Mouse (Mus musculus) neural tube, embryonic 14.5 days (tissue): ENCODE results near the gene Pi4ka. TPM values are rescaled to one million over a fixed set of nuclear protein-coding genes. Genes with fewer than 3 reads are reported as not detected.

ENCODE experiments used
- ATAC-seq: fragments of 200-750 bp; cut with Nextera tagmentation; 2 replicates; pipeline ENCODE4 v1.8.0; 2017; ENCODE audit warnings: low read depth, mild to moderate bottlenecking, moderate TSS enrichment, moderate library complexity
- H3K27ac ChIP-seq: fragments of 300-500 bp; sonication (generic); 2 replicates; pipeline ENCODE4 v1.5.1; 2014; ENCODE audit warnings: low read depth, mild to moderate bottlenecking, control low read depth, low read length, moderate library complexity, mixed read lengths
- H3K27me3 ChIP-seq: fragments of 300-500 bp; sonication (generic); 2 replicates; pipeline ENCODE4 v1.6.1; 2014; ENCODE audit warnings: low read length; ENCODE audit not compliant: control insufficient read depth, insufficient read depth
- H3K36me3 ChIP-seq: fragments of 300-500 bp; sonication (generic); 2 replicates; pipeline ENCODE4 v1.6.1; 2014; ENCODE audit warnings: low read length, mixed read lengths; ENCODE audit not compliant: control insufficient read depth, insufficient read depth
- H3K4me1 ChIP-seq: fragments of 300-500 bp; sonication (generic); 2 replicates; pipeline ENCODE4 v1.6.1; 2014; ENCODE audit warnings: low read length; ENCODE audit not compliant: control insufficient read depth, insufficient read depth
- H3K4me2 ChIP-seq: fragments of 300-500 bp; sonication (generic); 2 replicates; pipeline ENCODE4 v1.6.1; 2014; ENCODE audit warnings: mild to moderate bottlenecking, low read depth, low read length, control low read depth
- H3K4me3 ChIP-seq: fragments of 300-500 bp; sonication (generic); 2 replicates; pipeline ENCODE4 v1.5.1; 2014; ENCODE audit warnings: low read depth, low read length, control low read depth, mixed read lengths
- H3K9ac ChIP-seq: fragments of 300-500 bp; sonication (generic); replicated peaks from 2 replicates; pipeline ENCODE4 v1.6.1; 2014; ENCODE audit warnings: low read depth, mild to moderate bottlenecking, control low read depth, low read length, mixed read lengths
- H3K9me3 ChIP-seq: fragments of 300-500 bp; sonication (generic); 2 replicates; pipeline ENCODE4 v1.6.1; 2016; ENCODE audit warnings: low read length; ENCODE audit not compliant: control insufficient read depth
- WGBS: fragments of 180-500 bp; shearing (Covaris S2); extraction: QIAGEN DNeasy Blood & Tissue Kit; methylation state at CpG from one replicate; pipeline ENCODE4 v1.1.7; 2014; 5-methylcytosine and 5-hydroxymethylcytosine counted together
- polyA plus RNA-seq: library from polyadenylated mRNA; unstranded; fragments of >200 nt; fragmentation: Nextera tagmentation; extraction: Ambion mirVana; gene quantifications from 2 replicates; pipeline ENCODE4 v1.2.1, GENCODE M21; 2014

Pi4ka gene
- polyA plus RNA-seq, 1 experiment from 2014 or later: 73.0 TPM

DNA sequence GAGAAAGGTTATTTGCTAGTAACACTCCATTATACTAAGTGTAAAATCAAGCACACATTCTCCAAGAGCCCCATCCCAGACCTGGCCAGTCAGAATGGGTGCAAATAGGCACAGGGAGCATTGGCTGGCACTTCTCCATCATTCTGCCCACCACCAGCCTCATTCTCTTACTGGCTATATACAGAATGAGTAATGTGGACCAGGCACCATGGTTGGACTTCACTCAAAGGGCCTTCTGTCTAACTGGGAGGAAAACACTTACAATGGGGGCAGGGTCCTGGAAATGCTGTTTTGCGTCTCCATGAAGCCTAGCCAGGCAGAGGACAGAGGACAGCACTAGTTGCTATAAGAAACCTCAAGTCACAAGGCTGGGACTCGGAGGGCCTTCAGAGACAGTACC lies 80.0 kb downstream of the Pi4ka start:
- Histone ChIP-seq H3K4me2 (no peak overlapping the region), H3K27me3 (no peaks in the 10 kb centered on the region), H3K4me3 (no peak overlapping the region), H3K36me3 (peaks cover 19% of the 10 kb centered on the region), H3K27ac (no peak overlapping the region), H3K9me3 (no peaks in the 10 kb centered on the region), H3K4me1 (no peaks in the 10 kb centered on the region), H3K9ac (no peak overlapping the region)
- ATAC-seq: no peak
- 89% methylated on average over 2 of the region's 2 CpGs for WGBS

DNA sequence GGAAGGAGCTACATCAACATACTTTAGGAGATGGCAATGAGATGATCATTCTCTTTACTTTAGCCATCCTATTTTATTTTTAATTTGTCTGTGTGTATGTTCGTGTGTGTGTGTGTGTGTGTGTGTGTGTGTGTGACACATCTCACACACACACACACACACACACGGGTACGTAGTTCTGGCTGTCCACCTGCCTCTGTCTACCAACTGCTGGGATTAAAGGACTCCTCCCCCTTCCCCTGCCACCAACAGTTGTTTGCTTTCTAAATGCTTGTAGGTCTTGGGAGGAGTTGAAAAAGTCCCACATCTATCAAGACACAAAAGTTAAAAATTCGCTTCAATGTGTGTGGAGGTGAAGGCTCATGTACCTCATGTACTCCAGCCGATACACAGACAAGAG lies 81.4 kb downstream of the Pi4ka start:
- peaks cover 19% of the 10 kb centered on the region for H3K36me3 ChIP-seq
- WGBS: 89% methylated on average over 5 of the region's 5 CpGs

DNA sequence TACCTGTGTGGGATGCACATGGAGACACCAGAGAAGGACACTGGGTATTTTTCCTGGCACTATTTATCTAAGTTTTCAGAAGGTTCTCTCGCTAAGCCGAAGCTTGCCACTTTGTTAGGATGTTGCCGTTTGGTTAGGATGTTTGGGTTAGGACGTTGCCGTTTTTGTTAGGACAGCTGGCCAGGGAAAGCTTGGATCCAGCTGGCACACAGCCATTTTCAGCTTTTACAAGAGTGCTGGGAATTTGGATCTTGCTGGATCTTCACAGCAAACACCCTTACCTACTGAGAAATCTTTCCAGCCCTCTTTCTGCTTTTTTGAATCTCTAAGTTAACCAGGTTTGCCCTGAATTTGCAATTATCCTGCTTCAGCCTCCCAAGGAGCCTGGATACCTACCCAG lies 84.6 kb downstream of the Pi4ka start:
- Histone ChIP-seq H3K4me1 (no peaks in the 10 kb centered on the region), H3K9ac (no peak overlapping the region), H3K27ac (no peak overlapping the region), H3K4me3 (no peak overlapping the region), H3K4me2 (no peak overlapping the region), H3K36me3 (peaks cover 35% of the 10 kb centered on the region), H3K9me3 (no peaks in the 10 kb centered on the region), H3K27me3 (no peaks in the 10 kb centered on the region)
- WGBS: 62% methylated on average over 5 of the region's 5 CpGs
- ATAC-seq: no peak

More for the DNA sequence above, 81.4 kb downstream of the Pi4ka start:
- Histone ChIP-seq H3K4me2 (no peak overlapping the region), H3K4me3 (no peak overlapping the region), H3K9me3 (no peaks in the 10 kb centered on the region), H3K9ac (no peak overlapping the region), H3K27me3 (no peaks in the 10 kb centered on the region), H3K27ac (no peak overlapping the region), H3K4me1 (no peaks in the 10 kb centered on the region)
- no peak for ATAC-seq

DNA sequence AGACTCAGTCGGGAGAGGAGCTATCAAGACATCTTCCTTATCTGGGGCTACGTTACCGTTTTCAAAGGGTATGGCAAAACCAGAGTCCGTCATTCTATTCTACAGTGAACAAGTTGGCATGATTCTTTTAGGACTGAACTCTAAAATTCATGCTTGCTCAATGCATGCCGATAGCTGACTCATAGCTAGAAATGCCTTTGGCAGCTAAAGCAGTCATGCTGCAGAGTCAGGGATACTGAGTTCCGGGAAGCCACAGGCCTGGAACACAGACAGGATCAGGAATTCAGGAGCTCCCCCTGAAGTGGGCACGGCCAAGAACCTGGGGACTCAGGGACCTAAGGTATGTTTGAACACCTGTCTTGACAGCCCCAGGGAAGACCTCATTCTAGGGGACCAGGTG lies 89.6 kb downstream of the Pi4ka start:
- no peak for ATAC-seq
- 94% methylated on average over 7 of the region's 7 CpGs for WGBS
- no peaks in the 10 kb centered on the region for H3K4me1 ChIP-seq
- no peak overlapping the region for H3K4me3 ChIP-seq
- H3K27ac ChIP-seq: no peak overlapping the region
- no peaks in the 10 kb centered on the region for H3K9me3 ChIP-seq
- no peaks in the 10 kb centered on the region for H3K27me3 ChIP-seq
- no peak overlapping the region for H3K9ac ChIP-seq
- H3K4me2 ChIP-seq: no peak overlapping the region
- peaks cover 57% of the 10 kb centered on the region for H3K36me3 ChIP-seq

DNA sequence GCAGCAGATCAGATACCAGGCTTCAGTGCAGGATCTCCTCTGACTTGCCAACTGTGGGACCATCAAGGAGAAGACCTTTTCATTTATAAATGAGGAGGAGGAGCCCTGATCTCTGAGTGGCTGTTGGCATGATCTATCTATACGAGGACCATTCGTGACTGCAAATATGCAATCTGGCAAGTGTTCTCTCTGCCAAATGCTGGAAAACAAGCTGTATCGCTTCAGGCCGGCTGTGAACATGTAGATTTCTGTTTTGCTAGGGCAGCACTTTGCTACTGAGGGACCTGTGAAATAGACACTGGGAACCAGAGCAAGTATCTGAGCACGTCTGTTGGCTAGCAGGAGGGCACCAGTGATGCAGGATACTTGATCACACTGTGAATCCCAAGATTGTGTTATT lies 93.6 kb downstream of the Pi4ka start:
- no peaks in the 10 kb centered on the region for H3K4me1 ChIP-seq
- H3K27me3 ChIP-seq: no peaks in the 10 kb centered on the region
- H3K4me2 ChIP-seq: no peak overlapping the region
- H3K36me3 ChIP-seq: peaks cover 70% of the 10 kb centered on the region
- H3K9ac ChIP-seq: no peak overlapping the region
- no peak for ATAC-seq
- no peaks in the 10 kb centered on the region for H3K9me3 ChIP-seq
- H3K27ac ChIP-seq: no peak overlapping the region
- no peak overlapping the region for H3K4me3 ChIP-seq
- 94% methylated on average over 5 of the region's 5 CpGs for WGBS

DNA sequence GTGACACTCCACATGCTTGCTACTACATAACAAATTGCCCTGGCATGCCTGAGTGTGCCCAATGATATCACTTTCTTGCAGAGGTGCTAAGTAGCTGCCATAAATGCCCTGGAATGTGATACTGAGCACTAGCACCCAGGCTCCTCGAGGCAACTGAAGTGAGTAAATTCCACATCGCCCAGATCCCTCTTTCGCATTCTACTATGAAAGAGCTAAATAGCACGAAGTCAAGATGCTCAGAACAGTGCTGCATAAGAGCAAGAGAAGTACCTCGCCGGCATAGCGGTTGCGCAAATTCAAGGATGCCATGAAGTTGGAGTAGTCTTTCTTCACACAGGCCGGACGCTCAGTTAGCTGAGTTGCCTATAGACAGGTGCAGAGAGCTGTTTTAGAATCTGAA lies 97.1 kb downstream of the Pi4ka start:
- WGBS: 91% methylated on average over 10 of the region's 10 CpGs
- Histone ChIP-seq H3K27me3 (no peaks in the 10 kb centered on the region), H3K9ac (no peak overlapping the region), H3K4me1 (no peaks in the 10 kb centered on the region), H3K36me3 (peaks cover 67% of the 10 kb centered on the region), H3K27ac (no peak overlapping the region), H3K9me3 (no peaks in the 10 kb centered on the region), H3K4me3 (no peak overlapping the region), H3K4me2 (no peak overlapping the region)
- no peak for ATAC-seq

DNA sequence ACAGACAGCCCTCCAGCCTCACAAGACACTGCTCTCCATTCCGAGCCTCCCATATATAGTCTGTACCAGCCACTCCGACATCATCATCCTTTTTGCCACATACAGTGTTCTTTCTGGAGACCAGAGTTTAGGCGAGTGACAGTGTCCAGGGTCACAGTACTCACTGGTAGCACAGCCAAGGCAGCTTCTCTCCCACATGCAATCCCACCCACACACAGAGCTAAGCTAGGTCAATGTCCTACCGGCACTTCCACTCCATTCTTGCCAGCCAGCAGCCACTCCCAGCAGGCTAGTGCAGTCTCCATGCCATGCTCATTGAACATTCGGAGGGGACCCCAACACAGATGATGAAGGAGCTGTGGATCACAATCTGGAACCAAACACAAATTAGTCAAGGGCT lies 98.7 kb downstream of the Pi4ka start:
- no peak overlapping the region for H3K9ac ChIP-seq
- no peak for ATAC-seq
- no peak overlapping the region for H3K27ac ChIP-seq
- WGBS: 87% methylated on average over 5 of the region's 5 CpGs
- H3K4me3 ChIP-seq: no peak overlapping the region
- no peaks in the 10 kb centered on the region for H3K27me3 ChIP-seq
- peaks cover 72% of the 10 kb centered on the region for H3K36me3 ChIP-seq
- H3K9me3 ChIP-seq: no peaks in the 10 kb centered on the region
- no peak overlapping the region for H3K4me2 ChIP-seq
- H3K4me1 ChIP-seq: no peaks in the 10 kb centered on the region

DNA sequence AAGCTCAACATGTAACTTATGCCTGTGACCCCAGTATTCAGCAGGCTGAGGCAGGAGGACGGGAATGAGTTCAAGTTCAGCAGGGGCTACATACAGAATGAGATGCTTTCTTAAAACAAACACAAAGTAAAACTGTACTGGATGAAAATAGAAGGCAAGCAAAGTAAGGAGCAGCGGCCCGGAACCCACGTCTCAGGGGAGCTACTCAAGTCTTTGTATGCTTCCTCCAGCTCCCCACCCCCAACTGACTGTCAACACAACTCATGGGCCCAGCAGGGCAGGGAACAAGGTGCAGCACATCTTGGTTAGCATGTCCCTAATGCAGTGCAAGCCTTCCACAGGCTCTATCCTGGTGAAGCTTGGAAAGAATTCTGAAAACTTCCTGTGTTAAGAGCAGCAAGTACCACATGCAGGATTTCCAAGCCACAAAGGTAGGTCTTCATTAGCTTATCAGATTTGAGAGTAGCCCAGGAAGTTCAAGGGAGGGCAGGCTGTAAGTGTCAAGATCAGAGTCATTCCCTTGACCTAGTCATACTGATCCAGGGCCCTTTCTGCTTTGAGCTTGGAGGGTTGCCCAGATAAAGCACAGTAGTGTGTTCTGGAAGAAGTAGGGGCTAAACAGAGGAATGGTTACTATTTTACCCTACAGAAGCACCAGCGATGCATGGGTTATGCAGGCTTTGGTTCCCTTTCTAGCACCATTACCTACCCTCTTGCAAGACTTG lies 102.4 kb downstream of the Pi4ka start:
- H3K4me3 ChIP-seq: no peak overlapping the region
- no peaks in the 10 kb centered on the region for H3K9me3 ChIP-seq
- H3K36me3 ChIP-seq: peaks cover 87% of the 10 kb centered on the region
- 87% methylated on average over 5 of the region's 5 CpGs for WGBS
- no peak for ATAC-seq
- no peak overlapping the region for H3K4me2 ChIP-seq
- no peaks in the 10 kb centered on the region for H3K4me1 ChIP-seq
- no peak overlapping the region for H3K27ac ChIP-seq
- H3K27me3 ChIP-seq: no peaks in the 10 kb centered on the region
- no peak overlapping the region for H3K9ac ChIP-seq

DNA sequence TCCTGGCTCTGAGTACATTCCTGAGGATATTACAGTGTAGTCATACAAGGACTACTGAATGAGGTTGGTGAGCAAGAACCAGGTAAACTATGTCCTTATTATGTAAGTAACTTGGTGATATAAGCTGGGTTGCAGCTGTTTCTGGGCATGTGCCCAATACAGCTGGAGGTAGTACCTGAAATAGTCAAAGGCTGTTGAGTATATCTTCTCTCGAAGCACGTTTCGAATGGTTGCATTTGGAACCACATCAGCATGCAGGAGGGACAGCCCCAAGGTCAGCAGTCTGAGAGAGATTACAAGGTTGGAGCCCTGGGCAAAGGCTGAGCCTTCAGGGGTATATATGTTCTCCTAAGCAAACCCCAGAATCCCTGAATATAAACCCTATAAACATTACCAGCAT lies 105.3 kb downstream of the Pi4ka start:
- 99% methylated on average over 3 of the region's 3 CpGs for WGBS
- no peak overlapping the region for H3K4me3 ChIP-seq
- no peak overlapping the region for H3K4me2 ChIP-seq
- no peak for ATAC-seq
- H3K27ac ChIP-seq: no peak overlapping the region
- peaks cover 89% of the 10 kb centered on the region for H3K36me3 ChIP-seq
- no peaks in the 10 kb centered on the region for H3K9me3 ChIP-seq
- H3K9ac ChIP-seq: no peak overlapping the region
- H3K4me1 ChIP-seq: no peaks in the 10 kb centered on the region
- no peaks in the 10 kb centered on the region for H3K27me3 ChIP-seq
